Mouse (Mus musculus): ENCODE measurements around the gene Kcnmb4.

Gene Kcnmb4

GRCm38 (mm10) chr10:116452771-116453170 lies 20.9 kb downstream of the Kcnmb4 start:
- DNase-seq (ENCODE audit: low read depth, low spot score), result peak; percentile 11

DNA sequence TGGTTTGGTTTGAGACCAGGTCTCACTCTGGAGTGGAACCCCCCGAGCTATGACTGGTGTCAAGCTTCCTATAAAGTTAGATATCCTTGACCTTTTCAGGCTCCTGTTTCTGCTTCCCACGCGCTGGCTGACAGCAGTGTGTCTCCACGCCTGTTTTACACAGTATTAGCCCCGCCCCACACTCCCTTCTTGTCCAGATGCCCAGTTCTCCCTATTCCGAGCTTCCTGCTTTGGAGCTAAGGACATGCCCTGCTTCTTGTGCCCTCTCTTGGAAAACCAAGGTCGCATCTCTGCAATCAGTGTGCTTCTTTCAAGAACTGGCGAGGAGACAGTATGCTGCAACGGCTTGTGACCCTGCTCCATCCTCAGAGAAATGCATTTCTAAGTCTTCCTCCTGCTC lies 23.1 kb downstream of the Kcnmb4 start:
- DNase-seq (ENCODE audit: low read depth, low spot score), result no peak

DNA sequence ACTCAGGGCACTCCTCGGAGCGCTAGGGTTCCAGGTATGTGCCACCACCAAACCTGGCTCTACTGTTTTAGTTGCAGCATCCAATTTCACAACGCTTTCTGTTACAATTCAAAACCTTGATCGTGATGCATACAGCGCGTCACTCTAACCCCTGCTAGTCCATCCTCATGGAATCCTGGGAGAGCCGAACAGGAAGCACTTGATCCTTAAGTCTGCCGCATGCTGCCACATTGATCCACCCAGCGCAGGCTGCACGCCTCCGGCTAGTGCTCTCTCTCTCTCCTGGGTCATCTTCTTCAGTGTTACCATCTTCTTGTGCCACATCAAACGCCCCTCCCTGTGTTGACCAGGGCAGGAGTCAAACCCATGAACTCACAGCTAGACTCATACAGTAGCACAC lies 25.5 kb downstream of the Kcnmb4 start:
- no peak for DNase-seq (ENCODE audit: low read depth, low spot score)

DNA sequence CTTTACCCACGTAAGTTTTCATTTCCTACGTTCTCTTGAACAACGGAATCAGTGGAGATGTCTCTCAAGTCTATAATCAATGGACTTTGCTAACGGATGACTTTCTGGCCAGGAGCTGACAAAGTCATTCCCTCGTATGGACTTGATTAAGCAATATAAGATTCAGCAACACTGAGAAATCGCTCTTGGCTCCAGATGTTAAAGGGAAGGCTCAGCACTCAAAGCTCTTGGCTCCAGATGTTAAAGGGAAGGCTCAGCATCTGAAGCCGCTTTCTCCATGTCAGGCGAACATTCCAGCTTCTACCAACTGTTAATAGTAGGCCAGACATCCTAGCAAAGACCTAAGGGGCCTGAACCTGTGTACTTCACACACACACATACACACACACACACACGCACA lies 26.5 kb downstream of the Kcnmb4 start:
- DNase-seq (ENCODE audit: low read depth, low spot score), result no peak

- no peak for DNase-seq (ENCODE audit: low read depth, low spot score)
Measured at GRCm38 (mm10) chr10:116446040-116446439, 27.6 kb downstream of the Kcnmb4 start.

- no peak for DNase-seq (ENCODE audit: low read depth, low spot score)
Measured at GRCm38 (mm10) chr10:116444826-116445225, 28.9 kb downstream of the Kcnmb4 start.

DNA sequence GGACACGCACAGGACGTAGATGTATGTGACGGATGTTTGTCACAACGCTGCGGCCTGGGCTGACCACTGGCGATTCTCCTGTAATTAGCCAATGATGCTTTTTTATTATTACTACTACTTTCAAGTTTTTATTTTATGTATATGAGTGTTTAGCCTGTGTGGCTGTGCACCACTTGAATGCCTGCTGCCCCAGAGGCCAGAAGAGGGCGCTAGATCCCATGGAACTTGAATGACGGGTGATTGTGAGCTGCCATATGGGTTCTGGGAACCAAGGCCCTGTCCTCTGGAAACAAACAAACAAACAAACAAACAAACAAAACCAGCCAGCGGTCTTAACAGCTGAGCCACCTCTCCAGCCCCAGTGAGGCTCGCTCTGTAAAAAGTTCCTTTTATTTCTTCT lies 29.3 kb downstream of the Kcnmb4 start:
- DNase-seq (ENCODE audit: low read depth, low spot score), result peak; percentile 7

- DNase-seq (ENCODE audit: low read depth, low spot score), result no peak
Measured at GRCm38 (mm10) chr10:116440946-116441345, 32.7 kb downstream of the Kcnmb4 start.

DNA sequence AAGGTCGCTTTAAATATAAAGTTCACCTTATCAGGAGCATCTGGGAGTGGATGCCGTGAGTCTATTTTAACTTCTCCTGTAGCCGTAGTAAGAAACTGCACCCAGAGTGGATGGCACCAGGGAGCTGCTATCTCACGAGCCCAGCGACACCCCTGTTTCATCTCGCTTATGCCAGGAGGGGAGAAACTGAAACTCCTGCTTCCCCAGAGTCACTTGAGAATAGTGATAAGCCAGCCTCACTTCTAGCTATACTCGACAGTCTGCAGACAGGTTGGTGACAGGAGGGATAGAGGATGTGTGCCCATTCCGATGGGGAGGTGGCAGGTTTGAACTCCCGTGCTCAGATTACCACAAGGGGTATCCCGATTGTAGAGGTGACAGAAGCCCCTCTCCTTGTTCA lies 33.6 kb downstream of the Kcnmb4 start:
- DNase-seq (ENCODE audit: low read depth, low spot score), result no peak

- DNase-seq (ENCODE audit: low read depth, low spot score), result no peak
Measured at GRCm38 (mm10) chr10:116435455-116435854, 38.2 kb downstream of the Kcnmb4 start.

GRCm38 (mm10) chr10:116432421-116432820 lies 41.3 kb downstream of the Kcnmb4 start:
- DNase-seq (ENCODE audit: low read depth, low spot score), result no peak

GRCm38 (mm10) chr10:116428026-116428780 lies 45.5 kb downstream of the Kcnmb4 start:
- DNase-seq (ENCODE audit: low read depth, low spot score), result no peak

- peak; percentile 31 for DNase-seq (ENCODE audit: low read depth, low spot score)
Measured at GRCm38 (mm10) chr10:116426176-116426575, 47.5 kb downstream of the Kcnmb4 start.

GRCm38 (mm10) chr10:116424921-116425320 lies 48.8 kb downstream of the Kcnmb4 start:
- DNase-seq (ENCODE audit: low read depth, low spot score), result no peak

GRCm38 (mm10) chr10:116422551-116422950 lies 51.1 kb downstream of the Kcnmb4 start:
- peak; percentile 55 for DNase-seq (ENCODE audit: low read depth, low spot score)

DNA sequence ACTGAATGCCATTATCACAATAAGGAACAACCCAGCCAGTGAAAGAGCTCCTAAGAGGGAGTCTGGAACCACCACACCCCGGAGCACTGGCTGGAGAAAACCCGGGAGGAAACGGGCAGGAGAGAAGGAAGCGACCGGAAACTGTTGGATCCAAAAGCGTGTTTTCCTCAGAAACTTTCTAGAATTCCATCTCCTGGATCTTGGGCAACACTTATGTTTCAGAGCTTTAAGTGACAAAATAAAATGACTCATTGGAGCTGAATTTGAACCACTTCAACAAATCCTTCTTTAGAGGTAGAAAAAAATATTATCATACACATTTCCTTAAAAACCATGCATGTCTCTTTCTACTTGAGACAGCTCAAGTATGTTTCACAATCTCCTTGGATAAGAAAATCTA lies 52.7 kb downstream of the Kcnmb4 start:
- DNase-seq (ENCODE audit: low read depth, low spot score), result no peak

DNA sequence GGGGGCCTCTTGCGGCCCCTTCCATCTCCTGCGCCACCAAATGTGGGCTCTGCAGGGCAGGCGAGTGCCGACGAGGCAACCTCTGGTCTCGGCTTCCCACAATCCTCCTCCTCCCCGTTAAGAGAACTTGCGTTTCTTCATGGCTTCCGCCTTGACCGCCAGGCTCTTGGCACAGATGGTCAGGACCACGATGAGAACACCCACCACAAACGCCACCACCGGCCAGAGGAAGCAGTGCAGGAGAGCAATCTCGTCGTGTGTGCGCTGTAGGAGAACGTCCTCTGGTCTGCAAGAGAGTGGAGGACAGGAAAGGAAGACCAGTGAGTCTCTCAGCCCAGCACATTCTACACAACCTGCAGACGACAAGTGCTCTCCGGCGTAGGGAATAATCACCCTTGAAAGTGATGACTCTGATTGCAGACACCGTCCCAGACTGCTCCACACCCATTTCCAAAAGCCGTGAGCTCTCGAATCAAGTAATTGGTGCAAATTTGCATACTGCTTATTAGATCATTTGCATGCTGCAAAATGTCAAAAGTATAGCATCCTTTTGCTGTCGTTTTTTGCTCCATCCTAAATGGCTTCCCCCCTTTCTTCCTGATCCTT lies 55.5 kb downstream of the Kcnmb4 start:
- no peak for DNase-seq (ENCODE audit: low read depth, low spot score)

DNA sequence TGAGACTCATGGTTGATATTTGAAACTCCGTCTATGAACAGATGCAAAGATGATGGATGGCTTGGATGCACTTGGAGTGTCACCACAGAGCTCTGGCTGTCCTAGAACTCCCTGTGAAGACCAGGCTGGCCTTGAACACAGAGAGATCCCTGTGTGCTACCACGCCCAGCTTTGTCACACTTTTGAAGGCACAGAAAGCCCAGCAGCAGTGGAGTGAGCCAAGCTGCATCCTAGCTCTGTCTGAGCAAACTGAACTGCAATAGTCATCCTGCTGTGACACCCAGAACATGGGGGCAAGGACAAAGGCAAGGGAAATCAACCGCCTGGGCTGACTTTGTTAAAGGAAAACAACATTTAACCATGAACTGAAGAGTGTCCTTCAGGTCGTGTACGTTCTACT lies 57.0 kb downstream of the Kcnmb4 start:
- DNase-seq (ENCODE audit: low read depth, low spot score), result no peak

- DNase-seq (ENCODE audit: low read depth, low spot score), result no peak
Measured at GRCm38 (mm10) chr10:116416142-116416541, 57.5 kb downstream of the Kcnmb4 start.

DNA sequence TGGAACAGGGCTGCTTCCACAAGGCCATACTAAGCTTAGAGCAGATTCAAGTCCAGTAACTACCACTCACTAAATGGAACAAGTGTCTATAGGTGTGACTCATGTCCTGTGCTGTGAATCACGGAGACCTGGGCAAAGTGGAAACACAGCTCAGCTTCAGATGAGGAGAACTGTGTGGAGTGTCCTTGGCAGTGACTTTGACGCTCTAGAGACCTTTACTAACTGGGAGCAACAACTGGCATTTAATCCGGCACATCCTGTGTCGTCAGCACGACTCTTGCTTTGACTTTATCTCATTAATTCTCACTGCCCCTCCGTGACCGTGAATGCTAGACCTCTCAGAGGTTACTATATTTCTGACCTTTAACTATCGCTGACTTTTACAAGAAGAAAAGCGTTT lies 62.9 kb downstream of the Kcnmb4 start:
- no peak for DNase-seq (ENCODE audit: low read depth, low spot score)

DNA sequence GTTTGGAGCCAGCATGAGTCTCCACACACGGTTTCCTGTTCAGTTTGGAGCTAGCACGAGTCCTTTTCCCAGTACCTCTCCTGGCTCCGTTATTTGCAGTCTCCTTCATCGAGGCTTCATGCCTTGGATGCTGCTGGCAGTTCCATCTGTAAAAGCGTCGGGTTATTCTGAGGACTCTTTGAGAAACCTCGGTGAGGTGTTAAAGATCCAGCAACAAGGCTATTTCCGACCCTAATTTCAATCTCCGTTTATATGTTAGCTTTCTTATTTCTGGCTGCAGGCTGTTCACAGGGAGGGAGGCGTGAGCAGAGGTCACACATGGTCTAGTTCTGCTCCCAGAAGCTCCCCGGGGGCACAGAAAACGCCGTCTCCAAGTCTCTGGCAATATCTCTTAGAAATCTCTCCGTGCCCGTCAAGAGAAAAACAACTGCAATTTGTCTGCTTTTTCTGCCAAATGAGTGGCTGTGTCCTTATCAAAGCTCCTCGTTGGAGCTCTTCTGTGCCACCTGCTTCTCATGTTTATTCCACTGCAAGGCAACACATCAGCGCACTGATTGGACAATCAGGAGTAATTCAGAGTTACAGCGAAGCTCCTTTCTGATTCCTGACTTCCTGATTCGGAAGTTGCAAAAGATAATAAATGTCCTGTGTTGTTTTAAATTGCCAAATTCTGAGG lies 65.9 kb downstream of the Kcnmb4 start:
- DNase-seq (ENCODE audit: low read depth, low spot score), result no peak

GRCm38 (mm10) chr10:116405011-116405410 lies 68.7 kb downstream of the Kcnmb4 start:
- DNase-seq (ENCODE audit: low read depth, low spot score), result no peak

GRCm38 (mm10) chr10:116403679-116404078 lies 70.0 kb downstream of the Kcnmb4 start:
- DNase-seq (ENCODE audit: low read depth, low spot score), result no peak

Measured in CD4-positive, CD25-positive, alpha-beta regulatory T cell, adult 2 months (primary cell).